Mouse (Mus musculus) kidney, embryonic 16.5 days (tissue): Measurements from ENCODE around the gene Hist2h2aa1. TPM values are rescaled to one million over a fixed set of nuclear protein-coding genes. Genes with fewer than 3 reads are reported as not detected.
"Not testable (repeated sequence)": the region's sequence is repeated elsewhere in the genome, so short reads cannot be mapped to it uniquely, and the experiment has no call there.

Experiments
- ATAC-seq: fragments of 200-750 bp; cut with Nextera tagmentation; 2 replicates; pipeline ENCODE4 v1.8.0; 2017; ENCODE audit warnings: moderate TSS enrichment; ENCODE audit not compliant: low FRiP score, low TSS enrichment
- H3K27ac ChIP-seq: fragments of 300-500 bp; sonication (generic); 2 replicates; pipeline ENCODE4 v1.5.1; 2014; ENCODE audit warnings: low read length
- H3K27me3 ChIP-seq: fragments of 300-500 bp; sonication (generic); 2 replicates; pipeline ENCODE4 v1.6.1; 2014; ENCODE audit warnings: low read length, control low read depth, mixed read lengths; ENCODE audit not compliant: insufficient read depth
- H3K36me3 ChIP-seq: fragments of 300-500 bp; sonication (generic); 2 replicates; pipeline ENCODE4 v1.6.1; 2014; ENCODE audit warnings: low read length, control low read depth, mixed read lengths; ENCODE audit not compliant: insufficient read depth
- H3K4me1 ChIP-seq: fragments of 300-500 bp; sonication (generic); 2 replicates; pipeline ENCODE4 v1.6.1; 2014; ENCODE audit warnings: low read length, control low read depth, mixed read lengths; ENCODE audit not compliant: insufficient read depth
- H3K4me2 ChIP-seq: fragments of 300-500 bp; sonication (generic); replicated peaks from 2 replicates; pipeline ENCODE4 v1.6.1; 2014; ENCODE audit warnings: low read depth, low read length
- H3K4me3 ChIP-seq: fragments of 300-500 bp; sonication (generic); 2 replicates; pipeline ENCODE4 v1.5.1; 2014; ENCODE audit warnings: mild to moderate bottlenecking, low read length
- H3K9ac ChIP-seq: fragments of 300-500 bp; sonication (generic); replicated peaks from 2 replicates; pipeline ENCODE4 v1.6.1; 2014; ENCODE audit warnings: low read length
- H3K9me3 ChIP-seq: fragments of 300-500 bp; sonication (generic); 2 replicates; pipeline ENCODE4 v1.6.1; 2016; ENCODE audit warnings: low read length, control low read depth
- WGBS: fragments of 180-500 bp; shearing (Covaris S2); extraction: QIAGEN DNeasy Blood & Tissue Kit; methylation state at CpG from one replicate; pipeline ENCODE4 v1.1.7; 2014; 5-methylcytosine and 5-hydroxymethylcytosine counted together
- polyA plus RNA-seq: library from polyadenylated mRNA; unstranded; fragments of >200 nt; fragmentation: Nextera tagmentation; extraction: Ambion mirVana; gene quantifications from 2 replicates; pipeline ENCODE4 v1.2.1, GENCODE M21; 2015

Hist2h2aa1 gene
- polyA plus RNA-seq, 1 experiment from 2014 or later, result 14.2 TPM

DNA sequence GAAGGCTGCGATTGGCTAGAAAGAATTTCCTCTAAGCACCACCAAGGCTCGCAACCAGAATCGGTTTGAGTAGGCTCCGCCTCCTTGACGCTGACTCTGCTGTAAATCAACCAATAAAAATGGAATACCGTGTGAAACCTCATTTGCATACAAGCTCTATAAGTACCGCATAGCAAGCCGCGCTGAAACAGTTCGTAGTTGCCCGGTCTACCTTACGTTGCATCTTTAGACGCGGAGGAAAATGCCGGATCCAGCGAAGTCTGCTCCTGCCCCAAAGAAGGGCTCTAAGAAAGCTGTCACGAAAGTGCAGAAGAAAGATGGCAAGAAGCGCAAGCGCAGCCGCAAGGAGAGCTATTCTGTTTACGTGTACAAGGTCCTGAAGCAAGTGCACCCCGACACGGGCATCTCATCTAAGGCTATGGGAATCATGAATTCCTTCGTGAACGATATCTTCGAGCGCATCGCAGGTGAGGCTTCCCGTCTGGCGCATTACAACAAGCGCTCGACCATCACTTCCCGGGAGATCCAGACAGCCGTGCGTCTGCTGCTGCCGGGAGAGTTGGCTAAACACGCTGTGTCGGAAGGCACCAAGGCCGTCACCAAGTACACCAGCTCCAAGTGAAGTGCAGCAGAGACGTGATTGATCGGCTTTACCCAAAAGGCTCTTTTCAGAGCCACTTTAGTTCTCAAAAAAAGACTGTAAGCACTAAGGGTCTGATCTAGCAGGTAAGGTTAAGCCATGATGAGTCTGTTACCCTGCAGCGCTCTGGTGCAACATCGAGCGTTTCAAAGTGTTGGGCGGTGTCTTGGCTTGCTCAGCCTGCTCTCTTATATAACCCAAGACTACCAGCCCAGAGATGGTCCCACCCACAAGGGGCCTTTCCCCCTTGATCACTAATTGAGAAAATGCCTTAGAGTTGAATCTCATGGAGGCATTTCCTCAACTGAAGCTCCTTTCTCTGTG, 24.5 kb downstream of the Hist2h2aa1 start, which contains the start of gene Hist2h2bb:
Gene Hist2h2bb (plus strand): TSS at position 242 of the 964 bp plus-strand sequence.
- WGBS, result under 1% methylated on average over 45 of the region's 45 CpGs
- Histone ChIP-seq H3K4me1 (peaks cover 14% of the 10 kb centered on the region), H3K9ac (peak within 1 kb of the TSS; percentile 85), H3K9me3 (no peaks in the 10 kb centered on the region), H3K4me3 (peak within 1 kb of the TSS; percentile 66), H3K36me3 (no peaks in the 10 kb centered on the region), H3K27me3 (no peaks in the 10 kb centered on the region), H3K27ac (peak within 1 kb of the TSS; percentile 98), H3K4me2 (peak within 1 kb of the TSS; percentile 90)
- peak; percentile 96 for ATAC-seq

GRCm38 (mm10) chr3:96273591-96274465, 28.5 kb downstream of the Hist2h2aa1 start:
- H3K4me3 ChIP-seq, result no peak overlapping the region
- H3K27me3 ChIP-seq, result no peaks in the 10 kb centered on the region; the same call in 1 of the 2 replicates
- no peaks in the 10 kb centered on the region for H3K9me3 ChIP-seq
- peaks cover 9% of the 10 kb centered on the region; the same call in 1 of the 2 replicates for H3K4me1 ChIP-seq
- H3K9ac ChIP-seq, result no peak overlapping the region
- H3K27ac ChIP-seq, result no peak overlapping the region
- H3K36me3 ChIP-seq, result no peaks in the 10 kb centered on the region
- no peak for ATAC-seq
- no peak overlapping the region for H3K4me2 ChIP-seq
- WGBS, result 88% methylated on average over 17 of the region's 17 CpGs

DNA sequence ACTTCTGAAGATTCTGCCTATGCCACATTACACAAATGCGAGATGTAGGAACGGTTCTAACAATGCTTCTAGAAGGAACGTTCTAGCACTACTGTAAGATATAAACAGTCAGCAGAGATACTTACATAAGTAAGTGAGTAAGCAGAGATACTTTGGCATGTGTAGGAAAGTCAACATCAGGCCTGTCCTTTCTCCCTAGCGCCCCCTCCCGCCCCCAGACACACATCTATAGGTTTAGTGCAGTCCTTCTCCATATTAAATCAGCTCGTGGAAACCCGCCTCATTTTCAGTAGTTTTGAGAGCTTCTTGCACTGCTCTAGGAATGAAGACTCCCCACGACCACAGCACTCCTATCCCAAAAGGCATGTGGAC, 32.1 kb downstream of the Hist2h2aa1 start:
- Histone ChIP-seq H3K36me3 (no peaks in the 10 kb centered on the region), H3K27ac (no peak overlapping the region; the same call in 1 of the 2 replicates), H3K4me1 (peaks cover 9% of the 10 kb centered on the region; the same call in 1 of the 2 replicates), H3K27me3 (no peaks in the 10 kb centered on the region; the same call in 1 of the 2 replicates), H3K4me2 (peak overlapping the region; percentile 90), H3K9ac (peak overlapping the region; percentile 55), H3K9me3 (no peaks in the 10 kb centered on the region), H3K4me3 (peak overlapping the region; percentile 61)
- ATAC-seq, result no peak; the same call in 1 of the 2 replicates
- WGBS, result 23% methylated on average over 8 of the region's 8 CpGs

DNA sequence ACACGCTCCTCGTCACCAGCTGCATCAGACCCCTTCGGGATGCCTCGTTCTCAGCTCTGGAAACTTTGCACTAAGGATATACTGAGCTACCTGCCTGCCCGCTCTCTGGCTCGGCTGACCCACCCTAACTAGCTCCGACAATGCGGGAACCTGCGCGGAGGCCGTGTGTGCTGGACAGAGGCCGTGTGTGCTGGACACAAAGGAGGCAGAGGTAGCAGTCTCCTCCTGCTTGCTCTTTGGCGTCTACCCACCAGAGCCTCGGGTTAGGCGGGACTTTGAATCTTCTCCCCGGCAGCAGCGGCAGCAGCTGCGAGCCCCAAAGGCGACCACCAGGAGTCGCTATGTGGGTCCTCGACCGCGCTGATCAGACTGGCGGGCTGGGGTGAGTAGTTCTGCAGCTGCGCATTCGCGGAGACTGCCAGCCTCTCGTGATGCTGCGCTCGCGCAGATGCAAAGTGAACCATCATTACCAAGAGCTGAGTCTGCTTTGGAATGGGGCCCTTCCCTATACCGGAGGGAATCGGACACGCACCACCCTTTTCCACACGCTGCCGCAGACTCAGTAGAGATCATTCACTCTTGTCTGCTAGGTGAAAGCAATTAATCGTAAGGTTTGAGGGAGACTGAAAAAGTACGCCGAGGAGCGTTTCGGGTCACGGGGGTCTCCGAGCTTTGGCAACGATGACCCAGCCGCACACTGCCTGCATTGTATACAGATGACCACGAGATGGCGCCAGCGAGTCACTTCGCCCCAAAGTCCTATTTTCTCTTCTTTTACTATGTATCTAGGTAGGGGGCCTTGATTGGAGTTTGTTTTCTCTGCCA, 32.7 kb downstream of the Hist2h2aa1 start:
- peak overlapping the region; percentile 55 for H3K9ac ChIP-seq
- H3K9me3 ChIP-seq, result no peaks in the 10 kb centered on the region
- no peaks in the 10 kb centered on the region; the same call in 1 of the 2 replicates for H3K27me3 ChIP-seq
- ATAC-seq, result peak; percentile 96
- peaks cover 9% of the 10 kb centered on the region; the same call in 1 of the 2 replicates for H3K4me1 ChIP-seq
- WGBS, result under 1% methylated on average over 49 of the region's 49 CpGs
- peak overlapping the region; percentile 61 for H3K4me3 ChIP-seq
- no peaks in the 10 kb centered on the region for H3K36me3 ChIP-seq
- H3K4me2 ChIP-seq, result peak overlapping the region; percentile 90
- H3K27ac ChIP-seq, result peak overlapping the region; percentile 92

GRCm38 (mm10) chr3:96280660-96281059, 35.4 kb downstream of the Hist2h2aa1 start:
- Histone ChIP-seq H3K9me3 (no peaks in the 10 kb centered on the region), H3K4me1 (peaks cover 13% of the 10 kb centered on the region; the same call in 1 of the 2 replicates), H3K27ac (no peak overlapping the region), H3K4me2 (no peak overlapping the region), H3K4me3 (no peak overlapping the region), H3K9ac (no peak overlapping the region), H3K27me3 (peaks cover 11% of the 10 kb centered on the region), H3K36me3 (no peaks in the 10 kb centered on the region)
- WGBS, result 60% methylated on average over 6 of the region's 6 CpGs
- no peak for ATAC-seq

GRCm38 (mm10) chr3:96284457-96284856, 39.2 kb downstream of the Hist2h2aa1 start:
- H3K27me3 ChIP-seq, result peaks cover 16% of the 10 kb centered on the region
- no peaks in the 10 kb centered on the region for H3K9me3 ChIP-seq
- H3K4me2 ChIP-seq, result peak overlapping the region; percentile 20; the same call in 1 of the 2 replicates
- 16% methylated on average over 4 of the region's 4 CpGs for WGBS
- no peak overlapping the region for H3K4me3 ChIP-seq
- no peak overlapping the region for H3K27ac ChIP-seq
- no peaks in the 10 kb centered on the region for H3K36me3 ChIP-seq
- H3K4me1 ChIP-seq, result peaks cover 3% of the 10 kb centered on the region; the same call in 1 of the 2 replicates
- ATAC-seq, result 0 out of 2 replicates have a peak, but pooled peaks have one; percentile 42
- H3K9ac ChIP-seq, result no peak overlapping the region

- peaks cover 16% of the 10 kb centered on the region for H3K27me3 ChIP-seq
- not testable (repeated sequence) for H3K4me1 ChIP-seq, H3K9ac ChIP-seq, H3K4me2 ChIP-seq, ATAC-seq, H3K36me3 ChIP-seq, H3K27ac ChIP-seq, H3K4me3 ChIP-seq, H3K9me3 ChIP-seq
- WGBS, result 91% methylated on average over 11 of the region's 11 CpGs
Observed at GRCm38 (mm10) chr3:96287334-96287733, 42.0 kb downstream of the Hist2h2aa1 start.

- no peak overlapping the region for H3K4me2 ChIP-seq
- WGBS, result 77% methylated on average over 3 of the region's 3 CpGs
- peaks cover 15% of the 10 kb centered on the region; the same call in 1 of the 2 replicates for H3K27me3 ChIP-seq
- no peak overlapping the region for H3K27ac ChIP-seq
- 0 out of 2 replicates have a peak, but pooled peaks cover under 1% of the 10 kb centered on the region for H3K4me1 ChIP-seq
- no peaks in the 10 kb centered on the region for H3K36me3 ChIP-seq
- H3K9ac ChIP-seq, result no peak overlapping the region
- H3K4me3 ChIP-seq, result no peak overlapping the region
- H3K9me3 ChIP-seq, result no peaks in the 10 kb centered on the region
- no peak for ATAC-seq
Observed at GRCm38 (mm10) chr3:96289201-96289600, 43.9 kb downstream of the Hist2h2aa1 start.

DNA sequence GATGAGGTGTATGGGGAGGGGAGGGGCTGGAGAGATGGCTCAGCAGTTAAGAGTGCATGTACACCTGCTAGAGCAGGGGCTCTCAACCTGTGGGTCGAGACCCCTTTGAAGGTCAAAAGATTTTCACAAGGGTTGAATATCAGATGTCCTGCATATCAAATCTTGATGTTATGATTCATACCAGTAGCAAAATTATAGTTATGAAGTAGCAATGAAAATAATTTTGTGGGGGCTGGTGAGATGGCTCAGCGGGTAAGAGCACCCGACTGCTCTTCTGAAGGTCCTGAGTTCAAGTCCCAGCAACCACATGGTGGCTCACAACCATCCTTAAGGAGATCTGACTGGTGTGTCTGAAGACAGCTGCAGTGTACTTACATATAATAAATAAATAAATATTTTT, 45.4 kb downstream of the Hist2h2aa1 start:
- H3K4me1 ChIP-seq, H3K4me2 ChIP-seq, H3K36me3 ChIP-seq, H3K9me3 ChIP-seq, H3K4me3 ChIP-seq, H3K27me3 ChIP-seq, ATAC-seq, H3K9ac ChIP-seq, H3K27ac ChIP-seq: not testable (repeated sequence)
- WGBS, result 96% methylated on average over 3 of the region's 3 CpGs
